Mouse (Mus musculus) liver, embryonic 12.5 days (tissue): ENCODE data around the gene Higd1c. TPM values are rescaled to one million over a fixed set of nuclear protein-coding genes. Genes with fewer than 3 reads are reported as not detected.
A peak's percentile ranks its signal among the peaks of the same experiment; 100 is the strongest.
"Not testable (repeated sequence)": the region's sequence is repeated elsewhere in the genome, so short reads cannot be mapped to it uniquely, and the experiment has no call there.

Source experiments
- ATAC-seq: fragments of 200-750 bp; cut with Nextera tagmentation; 2 replicates; pipeline ENCODE4 v1.8.0; 2017; ENCODE audit warnings: moderate number of reproducible peaks, mild to moderate bottlenecking, moderate library complexity
- H3K27ac ChIP-seq: fragments of 300-500 bp; sonication (generic); 2 replicates; pipeline ENCODE4 v1.5.1; 2016; ENCODE audit warnings: mild to moderate bottlenecking
- H3K27me3 ChIP-seq: fragments of 300-500 bp; sonication (generic); replicated peaks from 2 replicates; pipeline ENCODE4 v1.6.1; 2016; ENCODE audit warnings: mild to moderate bottlenecking, moderate library complexity
- H3K36me3 ChIP-seq: fragments of 300-500 bp; sonication (generic); 2 replicates; pipeline ENCODE4 v1.6.1; 2016; ENCODE audit warnings: mild to moderate bottlenecking, moderate library complexity
- H3K4me1 ChIP-seq: fragments of 300-500 bp; sonication (generic); 2 replicates; pipeline ENCODE4 v1.6.1; 2016
- H3K4me2 ChIP-seq: fragments of 300-500 bp; sonication (generic); 2 replicates; pipeline ENCODE4 v1.6.1; 2016; ENCODE audit warnings: mild to moderate bottlenecking, moderate library complexity
- H3K4me3 ChIP-seq: fragments of 300-500 bp; sonication (generic); 2 replicates; pipeline ENCODE4 v1.5.1; 2016; ENCODE audit warnings: mild to moderate bottlenecking, moderate library complexity
- H3K9ac ChIP-seq: fragments of 300-500 bp; sonication (generic); 2 replicates; pipeline ENCODE4 v1.6.1; 2016; ENCODE audit warnings: mild to moderate bottlenecking, moderate library complexity
- H3K9me3 ChIP-seq: fragments of 300-500 bp; sonication (generic); replicated peaks from 2 replicates; pipeline ENCODE4 v1.6.1; 2016; ENCODE audit warnings: mild to moderate bottlenecking, moderate library complexity
- WGBS: fragments of 180-500 bp; shearing (Covaris S2); methylation state at CpG from one replicate; pipeline ENCODE4 v1.1.7; 2016; ENCODE audit not compliant: insufficient replicate concordance; 5-methylcytosine and 5-hydroxymethylcytosine counted together
- polyA plus RNA-seq: library from polyadenylated mRNA; unstranded; fragments of >200 nt; fragmentation: Nextera tagmentation; extraction: Ambion mirVana; gene quantifications from 2 replicates; pipeline ENCODE4 v1.2.1, GENCODE M21; 2016

Gene Higd1c
- polyA plus RNA-seq, 1 experiment from 2014 or later, result not detected

DNA sequence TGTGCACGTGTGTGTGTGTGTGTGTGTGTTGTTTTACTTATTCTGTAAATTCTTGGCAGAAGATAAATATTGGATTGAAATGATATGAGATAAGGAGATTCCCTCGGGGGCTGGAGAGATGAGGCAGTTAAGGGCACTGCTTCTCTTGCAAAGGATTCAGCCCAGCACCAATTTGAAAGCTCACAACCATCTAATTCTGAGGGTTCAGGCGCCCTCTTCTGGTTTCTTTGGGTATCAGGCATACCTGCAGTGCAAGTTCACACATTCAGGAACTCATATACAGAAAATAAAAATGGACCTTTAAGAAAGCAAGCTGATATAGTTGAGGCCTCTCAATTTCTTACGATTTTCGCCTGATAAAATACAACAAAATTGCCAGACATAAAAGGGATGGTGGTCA is 10.7 kb downstream of the Higd1c start:
- Histone ChIP-seq H3K27ac (no peak overlapping the region), H3K9me3 (no peaks in the 10 kb centered on the region), H3K4me1 (no peaks in the 10 kb centered on the region; the same call in 1 of the 2 replicates), H3K36me3 (no peaks in the 10 kb centered on the region), H3K9ac (no peak overlapping the region), H3K4me3 (no peak overlapping the region), H3K27me3 (no peaks in the 10 kb centered on the region), H3K4me2 (no peak overlapping the region)
- WGBS, result 25% methylated on average over 5 of the region's 5 CpGs
- ATAC-seq, result no peak

DNA sequence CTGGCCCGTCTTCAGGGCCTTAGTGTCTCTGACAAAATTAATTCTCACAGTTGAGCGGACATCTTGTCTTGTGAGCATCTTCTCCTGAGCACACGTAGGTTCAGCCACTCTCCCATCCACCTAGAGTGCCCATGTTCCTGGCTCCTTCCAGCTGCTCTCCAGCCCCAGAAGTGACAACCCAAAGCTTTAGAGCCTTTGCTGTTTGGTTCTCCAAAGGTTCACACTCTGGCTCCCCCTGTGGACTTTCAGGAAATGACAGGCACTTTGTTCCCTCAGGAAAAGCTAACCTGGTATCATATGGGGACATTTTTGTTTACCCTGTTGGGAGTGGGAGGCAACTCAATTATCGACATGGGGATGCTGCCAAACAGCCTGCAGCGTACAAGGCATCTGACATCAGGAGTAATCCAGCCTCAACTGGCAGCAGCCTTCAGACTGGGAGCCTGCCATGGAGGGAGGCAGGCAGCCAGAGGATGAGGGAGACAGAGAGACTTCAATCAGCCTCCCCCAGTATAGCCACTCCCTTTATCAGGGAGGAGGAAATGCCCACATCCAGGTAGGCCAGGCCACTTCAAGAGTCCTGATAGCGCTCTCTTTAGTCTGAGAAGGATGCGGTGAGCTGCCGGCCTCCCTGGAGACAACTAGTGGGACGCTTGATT is 13.6 kb downstream of the Higd1c start:
- 13% methylated on average over 4 of the region's 9 CpGs for WGBS
- not testable (repeated sequence) for H3K36me3 ChIP-seq, H3K27ac ChIP-seq, H3K9ac ChIP-seq, H3K4me3 ChIP-seq, H3K4me2 ChIP-seq, H3K9me3 ChIP-seq, H3K4me1 ChIP-seq
- H3K27me3 ChIP-seq, result peaks cover 15% of the 10 kb centered on the region; the same call in 1 of the 2 replicates
- ATAC-seq, result 0 out of 2 replicates have a peak, but pooled peaks have one; percentile 18

DNA sequence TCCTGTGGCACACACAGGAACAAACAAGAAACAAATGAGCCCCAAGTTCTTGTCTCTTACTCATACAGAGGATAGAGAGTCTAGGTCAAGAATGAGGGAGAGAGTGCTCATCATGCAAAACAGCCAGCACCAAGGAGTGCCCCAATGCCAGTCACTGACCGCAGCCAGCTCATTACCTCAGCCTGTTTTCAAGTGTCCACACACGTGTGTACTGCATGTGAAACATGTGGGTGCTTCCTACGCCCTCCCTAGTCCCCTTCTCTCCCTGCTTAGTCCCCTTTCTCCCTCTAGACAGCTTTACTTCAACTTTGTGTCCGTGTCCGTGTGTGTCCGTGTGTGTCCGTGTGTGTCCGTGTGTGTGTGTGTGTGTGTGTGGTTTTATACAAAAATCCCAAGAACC is 15.3 kb downstream of the Higd1c start:
- Histone ChIP-seq H3K4me3 (no peak overlapping the region), H3K9me3 (no peaks in the 10 kb centered on the region), H3K27ac (no peak overlapping the region), H3K36me3 (no peaks in the 10 kb centered on the region), H3K27me3 (peaks cover 16% of the 10 kb centered on the region; the same call in 1 of the 2 replicates), H3K4me2 (no peak overlapping the region), H3K9ac (no peak overlapping the region), H3K4me1 (no peaks in the 10 kb centered on the region; the same call in 1 of the 2 replicates)
- ATAC-seq, result no peak
- 67% methylated on average over 8 of the region's 8 CpGs for WGBS

DNA sequence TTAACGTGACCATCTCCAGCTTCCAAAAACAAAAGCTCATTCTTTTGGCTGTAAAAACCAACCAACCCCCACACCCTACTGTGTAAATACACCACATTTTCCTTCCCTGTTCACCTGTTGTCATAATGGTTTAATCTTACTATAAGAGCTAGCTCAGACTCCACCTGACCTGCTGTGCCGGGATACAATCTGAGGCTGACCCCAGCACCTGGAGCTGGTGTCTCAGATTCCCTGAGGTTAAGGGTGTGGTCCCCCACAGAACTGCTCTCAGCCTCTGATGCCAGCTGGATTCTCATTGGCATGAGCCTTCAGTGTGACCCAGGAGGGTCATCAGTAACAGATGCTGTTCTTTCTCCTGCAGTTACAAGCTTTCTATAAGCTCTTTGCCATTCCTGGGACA is 15.8 kb downstream of the Higd1c start:
- WGBS, result 55% methylated on average over 2 of the region's 2 CpGs
- Histone ChIP-seq H3K4me3 (no peak overlapping the region), H3K9me3 (no peaks in the 10 kb centered on the region), H3K27ac (no peak overlapping the region), H3K36me3 (no peaks in the 10 kb centered on the region), H3K27me3 (peaks cover 16% of the 10 kb centered on the region; the same call in 1 of the 2 replicates), H3K9ac (no peak overlapping the region), H3K4me2 (no peak overlapping the region), H3K4me1 (no peaks in the 10 kb centered on the region; the same call in 1 of the 2 replicates)
- no peak for ATAC-seq

DNA sequence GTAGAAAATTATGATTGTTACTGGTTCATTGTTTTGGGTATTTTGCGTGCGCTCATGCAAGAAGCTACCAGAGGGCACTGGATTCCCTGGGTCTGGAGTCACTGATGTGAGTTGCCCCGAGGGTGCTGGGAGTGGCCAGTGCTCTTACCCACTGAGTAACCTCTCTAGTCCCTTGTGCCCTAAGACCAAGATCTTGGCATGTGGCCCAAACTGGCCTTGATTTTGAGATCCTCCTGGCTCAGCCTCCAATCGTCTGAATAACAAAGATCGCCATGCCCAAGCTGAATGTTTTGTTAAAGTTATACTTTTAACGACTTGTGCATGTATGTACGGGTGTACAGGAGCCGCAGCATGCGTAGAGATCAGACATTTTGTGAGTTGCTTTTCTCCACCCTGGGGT is 21.4 kb downstream of the Higd1c start:
- no peak overlapping the region for H3K9ac ChIP-seq
- no peaks in the 10 kb centered on the region for H3K9me3 ChIP-seq
- WGBS, result 82% methylated on average over 9 of the region's 9 CpGs
- H3K4me3 ChIP-seq, result no peak overlapping the region
- no peak for ATAC-seq
- H3K27me3 ChIP-seq, result peaks cover 16% of the 10 kb centered on the region; the same call in 1 of the 2 replicates
- no peak overlapping the region for H3K4me2 ChIP-seq
- H3K4me1 ChIP-seq, result peaks cover 28% of the 10 kb centered on the region
- peaks cover 21% of the 10 kb centered on the region; the same call in 1 of the 2 replicates for H3K36me3 ChIP-seq
- H3K27ac ChIP-seq, result no peak overlapping the region

DNA sequence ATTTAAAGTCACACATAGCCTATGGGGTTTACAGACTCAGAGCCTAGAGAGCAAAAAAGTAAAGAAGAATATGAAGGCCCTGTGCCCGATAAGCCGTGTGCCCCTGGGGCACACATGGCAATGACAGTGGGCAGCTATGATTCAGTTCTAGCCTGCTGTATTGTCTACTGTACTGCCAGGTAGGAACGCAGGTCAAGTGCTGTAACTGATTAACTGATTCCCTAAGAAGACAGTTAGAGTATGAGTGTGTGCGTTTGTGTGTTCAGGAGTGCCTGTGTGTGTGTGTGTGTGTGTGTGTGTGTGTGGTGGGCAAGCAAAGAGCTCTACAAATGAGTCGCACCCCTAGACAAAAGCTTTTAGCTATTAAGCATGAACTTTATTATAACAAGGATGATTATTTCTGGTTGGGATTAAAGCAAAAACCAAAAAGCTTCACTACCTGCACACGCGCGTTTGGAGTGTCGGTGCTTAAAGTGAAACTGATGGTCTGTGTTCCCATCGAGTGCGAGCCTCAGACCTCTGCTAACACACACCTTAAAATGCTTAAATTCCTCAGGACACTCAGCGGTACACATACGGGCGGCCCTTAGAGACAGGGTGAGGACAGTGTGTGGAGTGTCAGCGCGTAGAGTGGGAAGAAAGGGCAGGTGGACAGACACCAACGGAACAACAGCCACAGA is 23.3 kb downstream of the Higd1c start:
- ATAC-seq, result no peak
- 86% methylated on average over 17 of the region's 17 CpGs for WGBS
- no peak overlapping the region for H3K9ac ChIP-seq
- 0 out of 2 replicates have a peak, but pooled peaks cover 4% of the 10 kb centered on the region for H3K27me3 ChIP-seq
- peak overlapping the region; percentile 53; the same call in 1 of the 2 replicates for H3K27ac ChIP-seq
- no peaks in the 10 kb centered on the region for H3K9me3 ChIP-seq
- no peak overlapping the region for H3K4me3 ChIP-seq
- H3K36me3 ChIP-seq, result peaks cover 30% of the 10 kb centered on the region
- peaks cover 47% of the 10 kb centered on the region for H3K4me1 ChIP-seq
- no peak overlapping the region for H3K4me2 ChIP-seq

DNA sequence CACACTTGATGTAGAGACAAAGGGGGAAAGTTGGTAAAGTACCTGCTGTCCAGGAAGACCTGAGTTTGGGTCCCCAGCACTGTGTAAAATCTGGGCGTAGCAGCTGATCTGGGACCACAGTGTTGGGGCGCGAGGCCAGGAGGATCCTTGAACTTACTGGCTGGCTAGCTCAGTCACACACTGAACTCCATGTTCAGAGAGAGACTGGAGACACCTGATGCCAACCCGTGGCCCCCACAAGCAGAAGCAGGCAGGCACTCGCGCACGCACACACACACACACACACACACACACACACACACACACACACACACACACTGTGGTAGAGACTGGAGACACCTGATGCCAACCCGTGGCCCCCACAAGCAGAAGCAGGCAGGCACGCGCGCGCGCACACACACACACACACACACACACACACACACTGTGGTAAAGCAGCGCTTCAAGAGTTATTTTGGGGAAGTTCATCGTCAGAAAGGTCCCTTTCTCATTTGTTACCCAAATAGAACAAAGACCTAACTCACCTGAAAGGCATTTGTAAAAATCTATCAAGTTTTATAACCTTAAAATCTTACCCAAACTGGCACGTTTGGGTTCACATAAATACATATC is 24.0 kb downstream of the Higd1c start:
- Histone ChIP-seq H3K27me3 (no peaks in the 10 kb centered on the region), H3K4me3 (no peak overlapping the region), H3K4me1 (peaks cover 54% of the 10 kb centered on the region), H3K9ac (no peak overlapping the region), H3K9me3 (no peaks in the 10 kb centered on the region), H3K27ac (no peak overlapping the region; the same call in 1 of the 2 replicates), H3K36me3 (peaks cover 37% of the 10 kb centered on the region), H3K4me2 (no peak overlapping the region)
- WGBS, result 80% methylated on average over 16 of the region's 16 CpGs
- ATAC-seq, result no peak

DNA sequence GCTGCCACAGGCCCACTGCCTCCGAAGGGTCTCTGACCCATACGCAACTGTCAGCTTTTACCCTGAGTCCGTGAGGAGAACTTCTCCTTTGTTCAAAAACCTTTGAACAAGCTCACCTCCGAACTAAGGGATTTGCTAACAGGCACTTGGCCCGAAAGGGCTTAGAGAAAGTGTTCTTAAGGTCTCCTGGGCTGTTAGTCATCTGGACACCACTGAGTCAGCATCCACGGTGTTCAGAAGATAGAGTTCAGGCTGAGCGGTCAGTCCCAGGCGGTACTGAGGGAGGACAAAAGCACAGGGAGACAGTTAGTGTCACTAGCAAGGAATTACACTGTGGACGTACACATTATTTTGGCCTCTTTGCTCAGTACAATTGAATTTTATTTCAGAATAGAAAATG is 24.5 kb downstream of the Higd1c start:
- Histone ChIP-seq H3K27ac (no peak overlapping the region), H3K4me3 (no peak overlapping the region), H3K9ac (no peak overlapping the region), H3K4me1 (peaks cover 60% of the 10 kb centered on the region), H3K4me2 (no peak overlapping the region), H3K9me3 (no peaks in the 10 kb centered on the region), H3K27me3 (no peaks in the 10 kb centered on the region), H3K36me3 (peaks cover 42% of the 10 kb centered on the region)
- WGBS, result 79% methylated on average over 9 of the region's 9 CpGs
- no peak for ATAC-seq

DNA sequence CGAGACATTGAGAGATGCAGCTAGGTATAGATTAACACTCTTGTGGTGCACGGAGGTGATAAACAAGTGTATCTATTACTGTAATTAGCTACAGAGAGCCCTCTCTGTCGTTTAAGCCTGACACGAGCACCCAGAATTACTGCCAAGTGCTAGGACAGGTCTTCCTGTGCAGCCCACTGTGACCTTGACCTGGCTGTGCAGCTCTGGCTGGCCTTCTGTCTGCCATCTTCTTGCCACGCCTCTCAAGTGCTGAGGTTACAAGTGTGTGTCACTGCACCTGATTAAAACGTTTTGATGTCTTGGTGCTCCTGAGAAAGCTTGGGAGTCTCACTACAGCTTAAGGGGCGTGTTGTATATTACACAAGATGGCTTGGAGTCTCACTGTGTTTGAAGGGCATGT is 26.7 kb downstream of the Higd1c start:
- Histone ChIP-seq H3K27me3 (no peaks in the 10 kb centered on the region), H3K4me3 (no peak overlapping the region), H3K9me3 (no peaks in the 10 kb centered on the region), H3K4me2 (peak overlapping the region; percentile 55), H3K9ac (peak overlapping the region; percentile 52), H3K4me1 (peaks cover 62% of the 10 kb centered on the region), H3K36me3 (peaks cover 64% of the 10 kb centered on the region), H3K27ac (peak overlapping the region; percentile 88)
- WGBS, result 31% methylated on average over 7 of the region's 7 CpGs
- peak; percentile 58 for ATAC-seq

DNA sequence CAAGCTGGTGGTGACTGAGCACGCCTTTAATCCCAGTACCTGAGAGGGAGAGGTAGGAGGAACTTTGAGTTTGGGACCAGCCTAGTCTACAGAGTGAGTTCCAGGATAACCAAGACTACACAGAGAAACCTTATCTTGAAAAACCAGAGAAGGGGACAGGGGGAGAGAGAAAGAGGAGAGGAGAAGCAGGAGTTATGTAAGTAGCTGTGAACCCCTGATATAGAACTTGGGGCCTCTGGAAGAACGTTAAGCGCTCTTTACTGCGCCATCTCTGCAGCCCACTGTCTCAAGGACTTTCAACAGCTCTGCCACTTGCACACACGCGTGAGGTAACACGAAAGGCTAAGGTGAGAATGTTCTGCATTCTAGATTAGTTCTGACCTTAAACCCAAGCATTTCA is 27.3 kb downstream of the Higd1c start:
- peak; percentile 91 for ATAC-seq

DNA sequence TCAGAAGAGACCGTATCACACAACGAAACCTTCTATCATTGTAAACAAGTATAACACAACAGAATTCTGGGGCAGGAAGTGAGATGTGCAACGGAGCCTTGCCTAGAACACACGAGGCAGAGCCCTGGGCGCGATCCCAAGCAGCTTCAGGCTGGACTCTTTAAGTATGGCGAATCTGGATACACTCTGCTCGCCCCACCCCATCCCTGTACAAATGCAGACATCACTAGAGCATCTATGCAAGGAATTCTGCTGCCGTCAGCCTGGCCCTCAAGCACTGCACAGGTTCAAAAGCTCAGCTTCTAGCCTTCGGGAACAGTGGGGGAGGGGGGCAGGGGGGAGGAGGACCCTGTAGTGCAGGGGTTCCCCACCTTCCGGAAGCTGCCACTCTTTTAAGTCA is 28.7 kb downstream of the Higd1c start:
- no peak for ATAC-seq
- WGBS, result 92% methylated on average over 11 of the region's 11 CpGs
- Histone ChIP-seq H3K4me3 (no peak overlapping the region), H3K27me3 (no peaks in the 10 kb centered on the region), H3K27ac (peak overlapping the region; percentile 88), H3K36me3 (peaks cover 77% of the 10 kb centered on the region), H3K4me1 (peaks cover 56% of the 10 kb centered on the region), H3K9ac (peak overlapping the region; percentile 22; the same call in 1 of the 2 replicates), H3K9me3 (no peaks in the 10 kb centered on the region), H3K4me2 (peak overlapping the region; percentile 55; the same call in 1 of the 2 replicates)

More for the DNA sequence above, 27.3 kb downstream of the Higd1c start:
- peaks cover 69% of the 10 kb centered on the region for H3K36me3 ChIP-seq
- 19% methylated on average over 7 of the region's 7 CpGs for WGBS
- peak overlapping the region; percentile 88 for H3K27ac ChIP-seq
- H3K4me2 ChIP-seq, result peak overlapping the region; percentile 55
- no peaks in the 10 kb centered on the region for H3K9me3 ChIP-seq
- no peak overlapping the region; the same call in 1 of the 2 replicates for H3K4me3 ChIP-seq
- H3K9ac ChIP-seq, result peak overlapping the region; percentile 52
- no peaks in the 10 kb centered on the region for H3K27me3 ChIP-seq
- H3K4me1 ChIP-seq, result peaks cover 62% of the 10 kb centered on the region

DNA sequence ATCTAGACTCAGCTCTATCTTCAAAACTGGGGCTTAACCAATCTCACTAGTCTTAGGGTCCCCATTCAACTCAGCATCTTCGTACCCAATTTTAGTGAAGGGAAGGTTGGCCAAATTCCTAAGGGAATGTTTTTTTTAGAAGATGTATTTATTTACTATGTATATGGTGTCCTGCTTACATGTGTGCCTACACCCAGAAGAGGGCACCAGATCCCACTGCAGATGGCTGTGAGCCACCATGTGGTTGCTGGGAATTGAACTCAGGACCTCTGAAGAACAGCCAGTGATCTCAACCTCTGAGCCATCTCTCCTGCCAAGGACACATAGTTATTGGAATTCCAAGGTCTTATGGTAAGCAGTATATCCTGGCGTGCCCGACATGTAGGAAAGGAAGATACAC is 31.2 kb downstream of the Higd1c start:
- Histone ChIP-seq H3K9ac (no peak overlapping the region), H3K4me1 (peaks cover 35% of the 10 kb centered on the region), H3K36me3 (peaks cover 90% of the 10 kb centered on the region), H3K4me2 (no peak overlapping the region), H3K27me3 (no peaks in the 10 kb centered on the region), H3K9me3 (no peaks in the 10 kb centered on the region), H3K27ac (no peak overlapping the region), H3K4me3 (no peak overlapping the region)
- no peak for ATAC-seq
- 94% methylated on average over 3 of the region's 3 CpGs for WGBS
